Mouse (Mus musculus): ENCODE results near the gene Efs. TPM values are rescaled to one million over a fixed set of nuclear protein-coding genes. Genes with fewer than 3 reads are reported as not detected.
"Not testable (repeated sequence)": the region's sequence is repeated elsewhere in the genome, so short reads cannot be mapped to it uniquely, and the experiment has no call there.

Efs gene
- polyA plus RNA-seq, 1 experiment = 9.9 TPM

- 89% methylated on average over 9 of the region's 9 CpGs for WGBS
- TF ChIP-seq POLR2A (IDR thresholded peaks at IDR 0.05; ENCODE audit: borderline replicate concordance, insufficient read depth, low read length) (no peak), CTCF (IDR thresholded peaks at IDR 0.05; ENCODE audit: borderline replicate concordance, insufficient read depth, low read depth, low read length) (no peak)
- no peak overlapping the region for H3K27ac ChIP-seq (ENCODE audit: insufficient read depth, low read length)
- no peaks in the 10 kb centered on the region for H3K4me1 ChIP-seq (ENCODE audit: control insufficient read depth, insufficient read depth, low read length)
- no peak overlapping the region for H3K4me3 ChIP-seq (replicated peaks; ENCODE audit: insufficient read depth, low read depth, low read length)
- no peaks in the 10 kb centered on the region for H3K27me3 ChIP-seq (ENCODE audit: control insufficient read depth, insufficient read depth, low read length)
- no peak for DNase-seq
Measured at GRCm38 (mm10) chr14:54956533-54956932, 30.6 kb upstream of the Efs start.

GRCm38 (mm10) chr14:54955481-54955880 is 29.6 kb upstream of the Efs start:
- Histone ChIP-seq H3K27me3 (ENCODE audit: control insufficient read depth, insufficient read depth, low read length) (no peaks in the 10 kb centered on the region), H3K4me3 (replicated peaks; ENCODE audit: insufficient read depth, low read depth, low read length) (no peak overlapping the region), H3K27ac (ENCODE audit: insufficient read depth, low read length) (no peak overlapping the region), H3K4me1 (ENCODE audit: control insufficient read depth, insufficient read depth, low read length) (no peaks in the 10 kb centered on the region)
- WGBS = 86% methylated on average over 3 of the region's 3 CpGs
- no peak for DNase-seq
- TF ChIP-seq POLR2A (IDR thresholded peaks at IDR 0.05; ENCODE audit: borderline replicate concordance, insufficient read depth, low read length) (no peak), CTCF (IDR thresholded peaks at IDR 0.05; ENCODE audit: borderline replicate concordance, insufficient read depth, low read depth, low read length) (no peak)

GRCm38 (mm10) chr14:54954474-54954873 is 28.5 kb upstream of the Efs start:
- no peak for TF ChIP-seq POLR2A (IDR thresholded peaks at IDR 0.05; ENCODE audit: borderline replicate concordance, insufficient read depth, low read length)
- TF ChIP-seq CTCF (IDR thresholded peaks at IDR 0.05; ENCODE audit: borderline replicate concordance, insufficient read depth, low read depth, low read length) = no peak
- Histone ChIP-seq H3K27me3 (ENCODE audit: control insufficient read depth, insufficient read depth, low read length) (no peaks in the 10 kb centered on the region), H3K4me3 (replicated peaks; ENCODE audit: insufficient read depth, low read depth, low read length) (no peak overlapping the region), H3K4me1 (ENCODE audit: control insufficient read depth, insufficient read depth, low read length) (no peaks in the 10 kb centered on the region), H3K27ac (ENCODE audit: insufficient read depth, low read length) (no peak overlapping the region)
- WGBS = 88% methylated on average over 3 of the region's 3 CpGs
- DNase-seq = no peak

- Histone ChIP-seq H3K27ac (ENCODE audit: insufficient read depth, low read length) (no peak overlapping the region), H3K27me3 (ENCODE audit: control insufficient read depth, insufficient read depth, low read length) (no peaks in the 10 kb centered on the region), H3K4me1 (ENCODE audit: control insufficient read depth, insufficient read depth, low read length) (no peaks in the 10 kb centered on the region), H3K4me3 (replicated peaks; ENCODE audit: insufficient read depth, low read depth, low read length) (no peak overlapping the region)
- no peak for DNase-seq
- 86% methylated on average over 8 of the region's 8 CpGs for WGBS
- no peak for TF ChIP-seq CTCF (IDR thresholded peaks at IDR 0.05; ENCODE audit: borderline replicate concordance, insufficient read depth, low read depth, low read length)
- no peak for TF ChIP-seq POLR2A (IDR thresholded peaks at IDR 0.05; ENCODE audit: borderline replicate concordance, insufficient read depth, low read length)
Measured at GRCm38 (mm10) chr14:54953664-54954206, 27.8 kb upstream of the Efs start.

- DNase-seq = no peak
- TF ChIP-seq CTCF (IDR thresholded peaks at IDR 0.05; ENCODE audit: borderline replicate concordance, insufficient read depth, low read depth, low read length) (no peak), POLR2A (IDR thresholded peaks at IDR 0.05; ENCODE audit: borderline replicate concordance, insufficient read depth, low read length) (no peak)
- 90% methylated on average over 6 of the region's 6 CpGs for WGBS
- H3K27me3 ChIP-seq (ENCODE audit: control insufficient read depth, insufficient read depth, low read length) = no peaks in the 10 kb centered on the region
- H3K27ac ChIP-seq (ENCODE audit: insufficient read depth, low read length) = no peak overlapping the region
- H3K4me1 ChIP-seq (ENCODE audit: control insufficient read depth, insufficient read depth, low read length) = no peaks in the 10 kb centered on the region
- no peak overlapping the region for H3K4me3 ChIP-seq (replicated peaks; ENCODE audit: insufficient read depth, low read depth, low read length)
Measured at GRCm38 (mm10) chr14:54951587-54951986, 25.7 kb upstream of the Efs start.

- Histone ChIP-seq H3K4me1 (ENCODE audit: control insufficient read depth, insufficient read depth, low read length) (no peaks in the 10 kb centered on the region), H3K4me3 (replicated peaks; ENCODE audit: insufficient read depth, low read depth, low read length) (no peak overlapping the region), H3K27ac (ENCODE audit: insufficient read depth, low read length) (no peak overlapping the region), H3K27me3 (ENCODE audit: control insufficient read depth, insufficient read depth, low read length) (no peaks in the 10 kb centered on the region)
- DNase-seq = no peak
- WGBS = 63% methylated on average over 12 of the region's 12 CpGs
- TF ChIP-seq POLR2A (IDR thresholded peaks at IDR 0.05; ENCODE audit: borderline replicate concordance, insufficient read depth, low read length) (no peak), CTCF (IDR thresholded peaks at IDR 0.05; ENCODE audit: borderline replicate concordance, insufficient read depth, low read depth, low read length) (no peak)
Measured at GRCm38 (mm10) chr14:54950493-54950892, 24.6 kb upstream of the Efs start.

- 90% methylated on average over 9 of the region's 9 CpGs for WGBS
- TF ChIP-seq POLR2A (IDR thresholded peaks at IDR 0.05; ENCODE audit: borderline replicate concordance, insufficient read depth, low read length) (no peak), CTCF (IDR thresholded peaks at IDR 0.05; ENCODE audit: borderline replicate concordance, insufficient read depth, low read depth, low read length) (no peak)
- no peak for DNase-seq
- H3K4me3 ChIP-seq (replicated peaks; ENCODE audit: insufficient read depth, low read depth, low read length) = no peak overlapping the region
- no peaks in the 10 kb centered on the region for H3K4me1 ChIP-seq (ENCODE audit: control insufficient read depth, insufficient read depth, low read length)
- no peaks in the 10 kb centered on the region for H3K27me3 ChIP-seq (ENCODE audit: control insufficient read depth, insufficient read depth, low read length)
- H3K27ac ChIP-seq (ENCODE audit: insufficient read depth, low read length) = no peak overlapping the region
Measured at GRCm38 (mm10) chr14:54948781-54949180, 22.9 kb upstream of the Efs start.

- H3K4me3 ChIP-seq (replicated peaks; ENCODE audit: insufficient read depth, low read depth, low read length); H3K27ac ChIP-seq (ENCODE audit: insufficient read depth, low read length); H3K4me1 ChIP-seq (ENCODE audit: control insufficient read depth, insufficient read depth, low read length); DNase-seq; H3K27me3 ChIP-seq (ENCODE audit: control insufficient read depth, insufficient read depth, low read length): not testable (repeated sequence)
- WGBS = 80% methylated on average over 11 of the region's 11 CpGs
Measured at GRCm38 (mm10) chr14:54947008-54947407, 21.1 kb upstream of the Efs start.
